Mouse (Mus musculus) monocyte, adult 5-6 weeks (primary cell): Measurements from ENCODE around the gene Qdpr. TPM values are rescaled to one million over a fixed set of nuclear protein-coding genes. Genes with fewer than 3 reads are reported as not detected.

Source experiments
- ATAC-seq: fragments of 153-309, 156-312 bp; replicated peaks from 2 replicates; pipeline ENCODE4 v1.8.0; 2017; ENCODE audit warnings: mild to moderate bottlenecking; ENCODE audit not compliant: low TSS enrichment, insufficient number of reproducible peaks, severe bottlenecking, poor library complexity, low FRiP score
- total RNA-seq: library from RNA; stranded (forward); fragments of 200-1000, 200-491, 200-594 nt; gene quantifications from 3 replicates; pipeline ENCODE4 v1.2.3, GENCODE M21; 2017

The Qdpr gene
- total RNA-seq, 1 experiment from 2014 or later, result 30.2 TPM

- ATAC-seq, result no peak
Measured at GRCm38 (mm10) chr5:45419841-45420638, 30.0 kb downstream of the Qdpr start.

- ATAC-seq, result no peak
Measured at GRCm38 (mm10) chr5:45417859-45418443, 32.1 kb downstream of the Qdpr start.

- no peak for ATAC-seq
Measured at GRCm38 (mm10) chr5:45416478-45416877, 33.6 kb downstream of the Qdpr start.

GRCm38 (mm10) chr5:45406129-45406528 lies 43.9 kb downstream of the Qdpr start:
- ATAC-seq, result no peak

GRCm38 (mm10) chr5:45402632-45403031 lies 47.4 kb downstream of the Qdpr start:
- no peak for ATAC-seq

- ATAC-seq, result no peak
Measured at GRCm38 (mm10) chr5:45384034-45384812, 65.8 kb downstream of the Qdpr start.

Other genes with a start within 250 kb of the Qdpr start
- not detected in 3 replicates for gene Clrn2, start 3.5 kb upstream of the Qdpr start, total RNA-seq
- 10.0 to 18.0 TPM (median 13.1 TPM) in 3 replicates for gene Lap3, start 43.1 kb upstream of the Qdpr start, total RNA-seq
- 37.8 to 56.8 TPM (median 40.7 TPM) in 3 replicates for gene Med28, start 70.0 kb upstream of the Qdpr start, total RNA-seq
- 0.21 TPM in 1 of 3 replicates, not detected in the others for gene Fam184b, start 189.4 kb upstream of the Qdpr start, total RNA-seq
- 0.76 to 2.9 TPM (median 2.3 TPM) in 3 replicates for gene Ncapg, start 219.7 kb upstream of the Qdpr start, total RNA-seq